Mouse (Mus musculus) erythroblast, embryonic 14.5 days (primary cell): ENCODE measurements around the gene Epb41l4b. TPM values are rescaled to one million over a fixed set of nuclear protein-coding genes. Genes with fewer than 3 reads are reported as not detected.

Source experiments
- H3K27me3 ChIP-seq: 2 replicates; pipeline ENCODE4 v1.6.1; 2012; ENCODE audit warnings: inconsistent platforms; ENCODE audit not compliant: control insufficient read depth
- H3K36me3 ChIP-seq: 2 replicates; pipeline ENCODE4 v1.6.1; 2012; ENCODE audit warnings: mild to moderate bottlenecking, inconsistent platforms; ENCODE audit not compliant: control insufficient read depth
- H3K4me1 ChIP-seq: 2 replicates; pipeline ENCODE4 v1.6.1; 2012; ENCODE audit warnings: inconsistent platforms; ENCODE audit not compliant: control insufficient read depth
- H3K4me3 ChIP-seq: replicated peaks from 2 replicates; pipeline ENCODE3; 2012; ENCODE audit warnings: moderate library complexity, mild to moderate bottlenecking, inconsistent platforms
- H3K9me3 ChIP-seq: 2 replicates; pipeline ENCODE4 v1.6.1; 2012; ENCODE audit warnings: low read length, inconsistent platforms, mixed read lengths; ENCODE audit not compliant: control insufficient read depth
- GATA1 ChIP-seq: IDR thresholded peaks from 2 replicates; pipeline ENCODE4 v1.6.1; 2012; ENCODE audit warnings: low read length, inconsistent platforms, mixed read lengths
- TAL1 ChIP-seq: IDR thresholded peaks from 3 replicates; pipeline ENCODE4 v1.6.1; 2012; ENCODE audit warnings: low read length, inconsistent platforms, mixed read lengths
- polyA plus RNA-seq: library from polyadenylated mRNA; stranded (reverse); fragments of >175 nt; gene quantifications from 2 replicates; pipeline ENCODE4 v1.2.3, GENCODE M21; 2012

Gene Epb41l4b
- polyA plus RNA-seq, 1 experiment: 0.02 TPM

- H3K36me3 ChIP-seq: no peaks in the 10 kb centered on the region
- no peak overlapping the region for H3K4me3 ChIP-seq
- no peaks in the 10 kb centered on the region for H3K27me3 ChIP-seq
- H3K9me3 ChIP-seq: no peaks in the 10 kb centered on the region
- TF ChIP-seq TAL1 (no peak), GATA1 (no peak)
- H3K4me1 ChIP-seq: no peaks in the 10 kb centered on the region
Measured at GRCm38 (mm10) chr4:57016366-57017171, 126.7 kb downstream of the Epb41l4b start.

- Histone ChIP-seq H3K4me3 (no peak overlapping the region), H3K9me3 (no peaks in the 10 kb centered on the region), H3K27me3 (0 out of 2 replicates have a peak, but pooled peaks cover 2% of the 10 kb centered on the region), H3K36me3 (no peaks in the 10 kb centered on the region), H3K4me1 (no peaks in the 10 kb centered on the region)
- TF ChIP-seq TAL1 (no peak), GATA1 (no peak)
Measured at GRCm38 (mm10) chr4:57015032-57015431, 128.2 kb downstream of the Epb41l4b start.

DNA sequence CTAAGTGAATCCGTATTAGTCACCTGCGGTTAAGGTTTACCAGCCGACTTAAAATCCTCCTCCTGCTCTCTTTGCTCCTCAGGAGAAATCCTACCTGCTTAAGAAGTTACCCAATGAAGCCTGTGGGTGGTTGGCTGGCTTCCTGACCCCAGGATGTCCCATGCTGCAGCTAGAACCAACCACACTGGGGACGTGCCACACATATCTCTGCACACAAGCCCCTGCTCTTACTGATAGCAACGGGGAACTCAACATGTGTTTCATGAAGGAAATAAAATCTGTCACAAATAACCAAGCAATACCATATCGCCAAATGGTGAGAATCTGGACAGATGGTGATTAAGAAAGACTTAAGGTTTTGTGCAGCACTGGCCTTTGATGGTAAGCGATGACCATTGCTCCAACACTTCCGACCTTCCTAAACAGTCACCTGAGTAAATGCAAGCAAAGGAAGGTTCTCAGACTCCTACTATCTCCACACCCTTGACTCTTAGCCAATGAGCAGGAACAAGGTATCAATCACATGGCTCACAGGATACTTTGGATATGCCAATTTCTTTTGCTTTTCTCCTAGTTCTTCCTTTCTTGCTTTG is 131.7 kb downstream of the Epb41l4b start:
- H3K36me3 ChIP-seq: no peaks in the 10 kb centered on the region
- no peaks in the 10 kb centered on the region for H3K4me1 ChIP-seq
- no peak for TF ChIP-seq GATA1
- TF ChIP-seq TAL1: no peak
- H3K4me3 ChIP-seq: no peak overlapping the region
- no peaks in the 10 kb centered on the region for H3K9me3 ChIP-seq
- H3K27me3 ChIP-seq: 0 out of 2 replicates have a peak, but pooled peaks cover 2% of the 10 kb centered on the region

DNA sequence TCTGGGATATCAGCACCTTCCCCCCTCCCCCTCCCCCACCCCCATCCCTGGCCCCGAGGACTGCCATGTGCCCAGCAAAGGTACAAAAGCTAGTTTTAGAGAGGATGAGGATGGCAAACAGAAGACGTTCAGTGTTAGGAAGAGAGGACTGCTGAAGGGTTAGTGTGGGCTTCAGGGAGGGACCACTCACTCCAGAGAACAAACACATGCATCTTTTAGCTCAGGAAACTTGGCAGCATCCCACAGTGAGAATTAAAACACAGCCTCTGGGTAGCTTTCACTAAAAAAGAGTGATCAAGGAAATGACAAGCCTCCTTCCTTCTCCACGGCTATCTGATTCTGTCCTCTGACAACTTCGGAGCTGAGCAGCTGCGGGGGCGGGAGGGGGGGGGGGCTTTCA is 132.3 kb downstream of the Epb41l4b start:
- no peak overlapping the region for H3K4me3 ChIP-seq
- 0 out of 2 replicates have a peak, but pooled peaks cover 2% of the 10 kb centered on the region for H3K27me3 ChIP-seq
- H3K9me3 ChIP-seq: no peaks in the 10 kb centered on the region
- H3K4me1 ChIP-seq: no peaks in the 10 kb centered on the region
- H3K36me3 ChIP-seq: no peaks in the 10 kb centered on the region
- no peak for TF ChIP-seq TAL1
- no peak for TF ChIP-seq GATA1

GRCm38 (mm10) chr4:57010425-57010824 is 132.8 kb downstream of the Epb41l4b start:
- Histone ChIP-seq H3K27me3 (0 out of 2 replicates have a peak, but pooled peaks cover 2% of the 10 kb centered on the region), H3K4me3 (no peak overlapping the region), H3K4me1 (no peaks in the 10 kb centered on the region), H3K36me3 (no peaks in the 10 kb centered on the region), H3K9me3 (no peaks in the 10 kb centered on the region)
- TF ChIP-seq TAL1 (no peak), GATA1 (no peak)

GRCm38 (mm10) chr4:57007717-57008116 is 135.5 kb downstream of the Epb41l4b start:
- Histone ChIP-seq H3K4me1 (no peaks in the 10 kb centered on the region), H3K27me3 (0 out of 2 replicates have a peak, but pooled peaks cover 2% of the 10 kb centered on the region), H3K4me3 (no peak overlapping the region), H3K9me3 (no peaks in the 10 kb centered on the region), H3K36me3 (no peaks in the 10 kb centered on the region)
- TF ChIP-seq TAL1: no peak
- TF ChIP-seq GATA1: no peak

DNA sequence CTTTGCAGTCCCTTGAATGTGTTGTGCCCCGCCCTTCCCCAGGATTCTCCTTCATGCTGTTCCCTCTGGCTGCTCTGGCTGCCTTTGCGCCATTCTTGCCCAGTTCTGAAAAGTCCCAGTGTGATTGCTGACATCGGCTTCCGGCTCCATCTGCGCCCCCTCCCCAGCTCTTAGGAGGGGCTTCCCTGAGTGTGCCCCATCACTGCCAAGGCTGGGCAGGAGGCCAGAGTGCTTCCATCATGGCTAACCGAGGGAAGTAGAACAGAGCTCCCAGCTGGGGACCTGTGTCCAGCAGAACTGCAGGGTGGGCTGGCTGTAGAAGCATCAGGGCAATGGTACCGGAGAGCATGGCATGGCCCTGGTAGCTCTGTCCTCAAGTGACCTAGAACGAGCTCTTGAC is 138.2 kb downstream of the Epb41l4b start:
- Histone ChIP-seq H3K4me3 (no peak overlapping the region), H3K36me3 (no peaks in the 10 kb centered on the region), H3K27me3 (no peaks in the 10 kb centered on the region), H3K4me1 (no peaks in the 10 kb centered on the region), H3K9me3 (no peaks in the 10 kb centered on the region)
- TF ChIP-seq GATA1 (no peak), TAL1 (no peak)

DNA sequence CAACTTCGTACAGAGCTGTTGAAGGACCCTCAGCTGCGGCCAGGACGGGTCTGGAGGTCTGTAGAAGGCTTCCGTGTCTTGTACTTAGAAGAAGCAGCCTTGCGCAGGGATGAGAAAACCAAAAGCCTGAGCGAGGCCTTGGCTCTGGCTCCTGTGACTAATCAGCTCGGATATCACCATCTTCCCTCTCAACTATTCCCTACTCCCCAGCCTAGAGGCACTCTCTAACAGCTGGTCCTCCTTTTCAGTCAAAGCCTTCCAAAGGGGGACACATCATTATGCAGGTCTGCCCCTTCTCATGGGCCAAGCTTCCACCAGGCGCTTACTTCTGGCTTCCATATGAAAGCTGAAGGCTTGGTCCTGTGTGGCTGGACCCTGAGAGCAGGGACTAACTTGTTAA is 139.4 kb downstream of the Epb41l4b start:
- Histone ChIP-seq H3K36me3 (no peaks in the 10 kb centered on the region), H3K4me3 (no peak overlapping the region), H3K27me3 (no peaks in the 10 kb centered on the region), H3K4me1 (no peaks in the 10 kb centered on the region), H3K9me3 (no peaks in the 10 kb centered on the region)
- TF ChIP-seq GATA1 (no peak), TAL1 (no peak)

DNA sequence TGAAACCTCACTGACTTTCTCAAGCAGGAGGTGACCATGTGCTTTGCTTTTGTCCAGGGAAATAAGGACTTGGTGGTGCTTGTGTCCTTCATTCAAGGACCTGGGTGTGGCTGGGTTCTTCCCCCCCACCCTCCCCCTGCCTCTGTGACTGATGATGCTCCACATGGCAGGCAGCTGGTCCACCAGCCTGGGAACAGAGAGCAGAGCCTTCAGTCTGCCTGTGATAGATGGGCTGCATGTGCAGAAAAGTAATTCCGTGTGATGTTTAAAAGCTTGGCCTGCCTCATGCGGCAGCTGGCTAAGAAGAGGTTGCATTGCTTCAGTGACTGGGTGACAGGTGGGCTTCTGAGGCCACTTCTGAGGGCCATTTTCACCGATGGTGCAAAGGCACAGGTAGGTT is 140.5 kb downstream of the Epb41l4b start:
- H3K4me3 ChIP-seq: no peak overlapping the region
- no peaks in the 10 kb centered on the region for H3K9me3 ChIP-seq
- H3K4me1 ChIP-seq: no peaks in the 10 kb centered on the region
- no peak for TF ChIP-seq GATA1
- no peak for TF ChIP-seq TAL1
- no peaks in the 10 kb centered on the region for H3K27me3 ChIP-seq
- H3K36me3 ChIP-seq: no peaks in the 10 kb centered on the region
